Mouse (Mus musculus) heart, postnatal 25 days (tissue): ENCODE data around the gene Klf3. TPM values are rescaled to one million over a fixed set of nuclear protein-coding genes. Genes with fewer than 3 reads are reported as not detected.
A peak's percentile ranks its signal among the peaks of the same experiment; 100 is the strongest.
"Not testable (repeated sequence)": the region's sequence is repeated elsewhere in the genome, so short reads cannot be mapped to it uniquely, and the experiment has no call there.

Source experiments
- DNase-seq: peaks from one replicate; pipeline ENCODE4 v3.0.0; 2022; ENCODE audit warnings: low spot score
- intact Hi-C: fragments of 180-260 bp; cut with DNase I; formaldehyde crosslinking; loops from one replicate; pipeline ENCODE4 v1.15.1; 2025
- total RNA-seq, 2 experiments: library from RNA; stranded (reverse); gene quantifications; 2 replicates each; pipeline ENCODE4 v1.2.3; 2021

Gene Klf3
- total RNA-seq, 2 experiments from 2014 or later, result 43.6 to 55.6 TPM

- intact Hi-C loops, result loop anchor here (1.0 to 2.0 kb wide), 2 partner anchors 484 to 578 kb away; no protein-coding TSS in a partner anchor
- DNase-seq, result peak; percentile 51
Measured at GRCm38 (mm10) chr5:64866331-64867050, 63.3 kb downstream of the Klf3 start.

DNA sequence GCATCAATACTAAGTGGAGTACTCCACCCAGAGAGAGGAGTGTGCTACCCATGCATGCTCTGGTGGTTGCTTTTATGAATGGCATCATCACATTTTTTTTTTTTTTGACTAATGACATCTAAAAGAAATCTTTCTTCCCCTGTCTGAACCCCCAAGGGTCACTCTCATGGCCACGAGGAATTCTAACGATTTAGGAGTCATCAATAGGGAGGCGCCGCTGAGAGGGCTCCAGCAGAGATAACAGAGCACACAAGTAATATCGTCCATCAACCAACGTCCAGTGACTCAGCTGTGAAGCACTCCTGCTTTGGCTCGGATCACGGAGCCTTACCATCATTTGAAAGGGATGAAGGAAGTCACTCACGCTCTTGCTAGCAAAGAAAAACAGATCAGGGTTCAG, 63.9 kb downstream of the Klf3 start:
- intact Hi-C loops, result loop anchor here (1.0 to 2.0 kb wide), 2 partner anchors 485 to 578 kb away; no protein-coding TSS in a partner anchor
- DNase-seq, result no peak

GRCm38 (mm10) chr5:64867551-64867950, 64.4 kb downstream of the Klf3 start:
- intact Hi-C loops, result loop anchor here (1.0 to 2.0 kb wide), 2 partner anchors 485 to 579 kb away; no protein-coding TSS in a partner anchor
- DNase-seq, result no peak

DNA sequence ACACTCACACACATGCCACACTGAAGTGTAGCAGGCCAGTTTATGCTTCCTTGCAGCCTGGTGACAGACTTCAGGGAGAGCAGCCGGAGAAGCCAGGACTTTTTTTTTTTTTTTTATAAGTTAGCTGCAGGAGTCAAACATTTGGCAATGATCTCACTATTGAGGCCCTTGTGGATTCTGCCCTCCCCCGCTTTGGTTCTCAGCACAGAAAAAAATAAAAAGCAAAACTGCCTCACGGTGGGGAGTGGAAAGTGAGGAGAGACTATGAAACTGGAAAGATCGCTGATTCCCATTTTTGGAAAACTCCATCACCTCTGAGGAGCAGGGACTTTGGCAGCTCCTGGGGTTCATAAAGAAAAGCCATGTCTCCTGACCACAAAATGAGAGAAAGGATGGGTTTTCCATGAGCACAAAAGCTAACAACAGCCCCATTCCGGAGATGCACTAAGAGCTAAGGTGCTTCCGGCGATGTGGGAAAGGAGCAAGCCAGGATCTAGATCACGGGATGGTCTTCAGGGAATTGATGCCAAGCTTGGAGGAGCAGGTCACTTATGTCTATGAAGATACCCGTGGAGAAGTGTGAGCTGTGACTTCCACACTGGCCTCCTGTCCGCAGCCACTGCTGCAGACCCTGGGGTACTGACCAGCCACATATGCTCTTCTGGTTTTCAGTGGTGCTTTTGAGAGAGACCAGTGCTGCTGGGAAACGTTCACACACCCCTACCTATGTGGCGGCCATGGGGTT, 73.1 kb downstream of the Klf3 start:
- intact Hi-C loops, result no loop called here
- no peak for DNase-seq

DNA sequence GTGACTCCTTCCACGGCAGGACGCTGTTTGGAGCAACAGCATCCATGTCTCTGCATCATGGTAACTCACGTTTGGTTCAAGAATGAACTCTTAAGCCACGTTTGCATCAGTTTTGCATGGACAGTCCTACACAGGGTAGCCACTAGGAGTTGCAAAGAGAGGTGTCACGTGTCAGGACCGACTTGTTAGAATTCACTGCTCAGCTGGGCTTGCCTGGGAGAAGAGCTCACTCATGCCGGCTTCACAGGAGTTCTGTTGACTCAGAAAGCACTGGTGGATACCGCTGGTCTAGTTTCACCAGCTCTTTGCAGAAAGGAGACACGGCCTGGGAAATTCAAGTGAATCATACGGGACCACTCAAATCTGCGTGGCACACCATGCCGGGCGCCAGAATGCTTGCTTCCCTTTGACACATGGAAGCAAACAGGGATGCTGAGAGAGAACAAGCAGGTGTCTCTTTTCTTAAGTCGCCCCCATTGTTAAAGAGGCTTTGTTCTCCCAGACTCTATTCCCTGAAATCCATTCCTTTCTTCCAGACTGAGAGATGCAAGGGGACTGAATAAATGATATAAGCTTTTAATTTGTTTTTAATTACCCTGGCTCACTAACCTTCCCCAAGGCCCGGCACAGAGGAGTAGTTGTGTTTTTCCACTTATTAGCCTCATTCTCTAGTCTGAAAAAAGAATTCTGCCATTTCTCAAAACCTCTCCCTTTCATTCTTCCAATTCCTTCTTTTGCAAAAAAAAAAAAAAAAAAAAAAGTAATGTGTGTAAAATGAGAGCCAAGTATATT, 74.2 kb downstream of the Klf3 start:
- intact Hi-C loops, result no loop called here
- DNase-seq, result no peak

DNA sequence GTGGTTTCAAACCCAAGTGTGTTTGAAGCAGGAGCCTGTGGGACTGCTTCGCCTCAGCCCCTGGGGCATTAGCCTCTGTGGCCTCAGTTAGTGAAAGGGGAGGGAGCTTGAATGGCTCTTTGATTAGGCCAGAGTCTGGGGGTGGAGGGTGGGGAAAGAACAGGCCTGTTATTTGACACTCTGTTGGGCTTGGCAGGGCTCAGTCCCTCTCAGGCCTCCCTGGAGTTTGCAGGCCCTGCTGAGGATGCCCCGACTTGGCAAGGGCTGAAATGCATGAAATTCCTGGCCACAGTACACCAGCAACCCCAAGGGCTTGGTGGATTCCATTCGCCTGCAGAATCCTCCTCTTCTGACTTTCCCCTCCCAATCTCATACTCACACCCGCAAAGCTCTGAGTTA, 74.8 kb downstream of the Klf3 start:
- intact Hi-C loops, result no loop called here
- peak; percentile 63 for DNase-seq

DNA sequence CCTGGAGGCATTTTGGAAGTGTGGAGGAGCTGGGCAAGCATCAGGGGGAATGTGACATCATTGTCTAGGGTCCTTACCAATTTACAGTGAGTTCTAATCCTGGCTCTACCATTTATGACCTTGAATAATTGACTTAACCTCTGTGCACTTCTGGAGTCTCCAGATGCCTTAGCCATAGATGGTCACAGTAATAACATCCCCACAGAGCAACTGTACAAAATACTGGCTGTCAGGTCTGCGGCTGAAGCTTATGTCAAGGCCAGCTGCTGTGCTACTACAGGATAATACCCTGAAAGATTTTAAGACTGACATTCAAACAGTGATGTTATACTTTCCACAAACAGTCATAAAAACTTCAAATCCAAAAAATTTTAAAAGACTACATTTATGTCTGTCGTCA, 75.3 kb downstream of the Klf3 start:
- DNase-seq, result no peak
- intact Hi-C loops, result no loop called here

GRCm38 (mm10) chr5:64879241-64879640, 76.1 kb downstream of the Klf3 start:
- no peak for DNase-seq
- intact Hi-C loops, result no loop called here

GRCm38 (mm10) chr5:64881559-64881958, 78.4 kb downstream of the Klf3 start:
- intact Hi-C loops, result loop anchor here (10.0 kb wide), 4 partner anchors 53 to 363 kb away; partner anchors contain the start of genes Tlr1 and Tlr6
- DNase-seq, result not testable (repeated sequence)

- not testable (repeated sequence) for DNase-seq
- intact Hi-C loops, result loop anchor here (10.0 kb wide), 4 partner anchors 53 to 363 kb away; partner anchors contain the start of genes Tlr1 and Tlr6
Measured at GRCm38 (mm10) chr5:64881976-64882375, 78.8 kb downstream of the Klf3 start.

Other genes starting within 250 kb of the Klf3 start
- gene Tlr1, start 130.2 kb downstream of the Klf3 start, total RNA-seq, result under 1 TPM; 0.73 to 0.78 TPM
- 1 to 10 TPM in 1 of 2 experiments, under 1 TPM in 1; 0.73 to 1.1 TPM for gene Tlr6, start 156.7 kb downstream of the Klf3 start, total RNA-seq
- 10 to 100 TPM; 19.1 to 19.4 TPM for gene Fam114a1, start 166.7 kb downstream of the Klf3 start, total RNA-seq